Mouse (Mus musculus) megakaryocyte progenitor cell, adult 5-6 weeks (primary cell): ENCODE measurements around the gene Ppt2. TPM values are rescaled to one million over a fixed set of nuclear protein-coding genes. Genes with fewer than 3 reads are reported as not detected.

Source experiments
- ATAC-seq: replicated peaks from 2 replicates; pipeline ENCODE4 v1.8.0; 2016; ENCODE audit warnings: mild to moderate bottlenecking, moderate TSS enrichment, inconsistent platforms; ENCODE audit not compliant: poor library complexity
- total RNA-seq, 2 experiments: library from RNA; stranded (forward) in 1 of 2; stranded (reverse) in 1 of 2; fragments of 157-497, 149-512 nt in 1 of 2; fragments of 200-1000 nt in 1 of 2; gene quantifications; 2 replicates each; pipeline versions ENCODE4 v1.2.3 to v1.2.4; 2015 to 2017

Gene Ppt2
- total RNA-seq, 2 experiments from 2014 or later, result 15.3 to 33.5 TPM

- peak; percentile 95 for ATAC-seq
These were observed 15.2 kb downstream of the Ppt2 start for GRCm38 (mm10) chr17:34613054-34613645.

GRCm38 (mm10) chr17:34611050-34611449 lies 17.3 kb downstream of the Ppt2 start:
- no peak for ATAC-seq

GRCm38 (mm10) chr17:34607997-34608396 lies 20.3 kb downstream of the Ppt2 start:
- ATAC-seq, result no peak

- no peak for ATAC-seq
These were observed 21.9 kb downstream of the Ppt2 start for GRCm38 (mm10) chr17:34606186-34607039.

- peak; percentile 45 for ATAC-seq
These were observed 22.7 kb downstream of the Ppt2 start for GRCm38 (mm10) chr17:34605609-34606008.

GRCm38 (mm10) chr17:34604511-34605237 lies 23.6 kb downstream of the Ppt2 start:
- no peak for ATAC-seq

- peak; percentile 73 for ATAC-seq
These were observed 24.2 kb downstream of the Ppt2 start, which contains the start of gene Agpat1 for GRCm38 (mm10) chr17:34604061-34604508. Gene Agpat1, plus strand, starts transcription at chr17:34604262.

GRCm38 (mm10) chr17:34603375-34604060 lies 24.8 kb downstream of the Ppt2 start, which contains the start of gene Rnf5:
Gene Rnf5, minus strand, starts transcription at chr17:34603690.
- peak; percentile 72 for ATAC-seq

GRCm38 (mm10) chr17:34601796-34602195 lies 26.5 kb downstream of the Ppt2 start:
- ATAC-seq, result no peak

- ATAC-seq, result no peak
These were observed 28.4 kb downstream of the Ppt2 start for GRCm38 (mm10) chr17:34599891-34600290.

- peak; percentile 44 for ATAC-seq
These were observed 30.7 kb downstream of the Ppt2 start, which contains the start of gene Ager for GRCm38 (mm10) chr17:34597566-34598095. Gene Ager, plus strand, starts transcription at chr17:34597862.

- ATAC-seq, result no peak
These were observed 32.2 kb downstream of the Ppt2 start for GRCm38 (mm10) chr17:34596098-34596497.

- ATAC-seq, result no peak
These were observed 34.4 kb downstream of the Ppt2 start for GRCm38 (mm10) chr17:34593752-34594525.

GRCm38 (mm10) chr17:34592581-34593549 lies 35.4 kb downstream of the Ppt2 start:
- ATAC-seq, result 0 out of 2 replicates have a peak, but pooled peaks have one; percentile 17

GRCm38 (mm10) chr17:34591994-34592375 lies 36.3 kb downstream of the Ppt2 start:
- peak; percentile 61 for ATAC-seq

GRCm38 (mm10) chr17:34591029-34591993 lies 37.0 kb downstream of the Ppt2 start, which contains the start of gene Pbx2:
Gene Pbx2, plus strand, starts transcription at chr17:34591266.
- no peak for ATAC-seq
